Mouse (Mus musculus): ENCODE results near the gene Taf15.

Gene Taf15

GRCm38 (mm10) chr11:83457257-83457656 lies 15.6 kb upstream of the Taf15 start:
- no peak for DNase-seq (ENCODE audit: low spot score in 2 of 2)

GRCm38 (mm10) chr11:83457912-83458601 lies 14.8 kb upstream of the Taf15 start:
- DNase-seq (ENCODE audit: low spot score in 2 of 2), result no peak

GRCm38 (mm10) chr11:83461462-83462027 lies 11.3 kb upstream of the Taf15 start:
- DNase-seq (ENCODE audit: low spot score in 2 of 2), result no peak

GRCm38 (mm10) chr11:83462711-83463244 lies 10.1 kb upstream of the Taf15 start, which contains the start of gene Mmp28:
Mmp28 (minus strand) TSS chr11:83463071.
- no peak for DNase-seq (ENCODE audit: low spot score in 2 of 2)

- no peak for DNase-seq (ENCODE audit: low spot score in 2 of 2)
These were observed 6.9 kb upstream of the Taf15 start for GRCm38 (mm10) chr11:83465976-83466375.

- DNase-seq (ENCODE audit: low spot score in 2 of 2), result no peak
These were observed 5.7 kb upstream of the Taf15 start for GRCm38 (mm10) chr11:83467120-83467652.

- no peak for DNase-seq (ENCODE audit: low spot score in 2 of 2)
These were observed 4.1 kb upstream of the Taf15 start for GRCm38 (mm10) chr11:83468765-83469164.

GRCm38 (mm10) chr11:83471766-83472165 lies 1.1 kb upstream of the Taf15 start:
- DNase-seq (ENCODE audit: low spot score in 2 of 2), result no peak

GRCm38 (mm10) chr11:83473235-83474016 lies 540 bp downstream of the Taf15 start:
- no peak for DNase-seq (ENCODE audit: low spot score in 2 of 2)

- no peak for DNase-seq (ENCODE audit: low spot score in 2 of 2)
These were observed 18.6 kb downstream of the Taf15 start for GRCm38 (mm10) chr11:83491488-83491887.

- DNase-seq (ENCODE audit: low spot score in 2 of 2), result no peak
These were observed 22.7 kb downstream of the Taf15 start for GRCm38 (mm10) chr11:83495571-83495970.

- DNase-seq (ENCODE audit: low spot score in 2 of 2), result no peak
These were observed 31.4 kb downstream of the Taf15 start for GRCm38 (mm10) chr11:83504308-83504707.

- DNase-seq (ENCODE audit: low spot score in 2 of 2), result no peak
These were observed 36.6 kb downstream of the Taf15 start for GRCm38 (mm10) chr11:83509521-83509920.

GRCm38 (mm10) chr11:83517153-83517552 lies 44.3 kb downstream of the Taf15 start:
- no peak for DNase-seq (ENCODE audit: low spot score in 2 of 2)

- no peak for DNase-seq (ENCODE audit: low spot score in 2 of 2)
These were observed 45.5 kb downstream of the Taf15 start for GRCm38 (mm10) chr11:83518371-83518770.

- DNase-seq (ENCODE audit: low spot score in 2 of 2), result no peak
These were observed 49.2 kb downstream of the Taf15 start, which contains the start of gene Heatr9 for GRCm38 (mm10) chr11:83522075-83522474. Heatr9 (minus strand) TSS chr11:83522175.

GRCm38 (mm10) chr11:83529024-83529423 lies 56.1 kb downstream of the Taf15 start:
- no peak for DNase-seq (ENCODE audit: low spot score in 2 of 2)

GRCm38 (mm10) chr11:83530360-83530759 lies 57.5 kb downstream of the Taf15 start, which contains the start of gene Ccl5:
Ccl5 (minus strand) TSS chr11:83530518.
- DNase-seq (ENCODE audit: low spot score in 2 of 2), result no peak

- no peak for DNase-seq (ENCODE audit: low spot score in 2 of 2)
These were observed 60.3 kb downstream of the Taf15 start for GRCm38 (mm10) chr11:83533192-83533591.

- no peak for DNase-seq (ENCODE audit: low spot score in 2 of 2)
These were observed 61.3 kb downstream of the Taf15 start for GRCm38 (mm10) chr11:83534143-83534542.

- no peak for DNase-seq (ENCODE audit: low spot score in 2 of 2)
These were observed 61.9 kb downstream of the Taf15 start for GRCm38 (mm10) chr11:83534609-83535423.
